Mouse (Mus musculus) spleen, adult 12 weeks (tissue): Measurements from ENCODE around the gene Gm6509.
"Not testable (repeated sequence)": the region's sequence is repeated elsewhere in the genome, so short reads cannot be mapped to it uniquely, and the experiment has no call there.

Experiments
- DNase-seq: peaks from one replicate; pipeline ENCODE4 v3.0.0; 2022; ENCODE audit warnings: low spot score

The Gm6509 gene

GRCm38 (mm10) chr5:94623679-94624078, at the start of gene Gm6509:
TSS of gene Gm6509 (plus strand) at chr5:94623979.
- DNase-seq = not testable (repeated sequence)

GRCm38 (mm10) chr5:94616242-94616641, 7.5 kb upstream of the Gm6509 start, which contains the start of gene Gm3147:
TSS of gene Gm3147 (minus strand) at chr5:94616342.
- DNase-seq = not testable (repeated sequence)

GRCm38 (mm10) chr5:94648082-94648481, 24.3 kb downstream of the Gm6509 start, which contains the start of gene Gm6205:
TSS of gene Gm6205 (plus strand) at chr5:94648382.
- not testable (repeated sequence) for DNase-seq
